Mouse (Mus musculus) olfactory bulb, adult 2 months (tissue): ENCODE measurements around the gene Csnk1g1.

ENCODE experiments used
- CTCF ChIP-seq: fragments of 200-500 bp; IDR thresholded peaks from 2 replicates; pipeline ENCODE4 v1.5.1; 2012; ENCODE audit warnings: low read depth, mild to moderate bottlenecking, low read length, moderate library complexity; ENCODE audit not compliant: insufficient read depth
- POLR2A ChIP-seq: fragments of 200-500 bp; IDR thresholded peaks from 2 replicates; pipeline ENCODE4 v1.6.1; 2012; ENCODE audit warnings: mild to moderate bottlenecking, low read depth, low read length, moderate library complexity; ENCODE audit not compliant: insufficient read depth

DNA sequence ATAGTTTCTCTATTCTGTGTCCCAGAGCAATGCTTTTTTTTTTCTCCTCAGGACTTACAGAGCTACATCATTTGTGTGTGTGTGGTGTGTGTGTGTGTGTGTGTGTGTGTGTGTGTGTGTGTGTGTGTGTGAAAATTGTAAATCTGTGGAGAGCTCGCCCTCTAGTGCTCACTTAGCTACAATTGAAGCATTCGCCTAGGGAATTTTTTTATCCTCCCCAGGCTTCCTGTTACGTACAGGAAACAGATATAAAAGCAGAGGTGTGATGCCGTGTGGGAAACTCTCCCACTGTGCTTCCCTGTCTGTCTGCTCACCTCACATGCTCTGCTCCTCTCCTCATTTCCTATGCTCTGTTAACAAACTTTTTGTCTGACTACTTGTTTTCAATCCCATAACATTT, 95.7 kb downstream of the Csnk1g1 start:
- no peak for TF ChIP-seq CTCF
- no peak for TF ChIP-seq POLR2A
